Comparison of ENCODE assay signal across 10 mouse cellular contexts in the genomic region with DNA sequence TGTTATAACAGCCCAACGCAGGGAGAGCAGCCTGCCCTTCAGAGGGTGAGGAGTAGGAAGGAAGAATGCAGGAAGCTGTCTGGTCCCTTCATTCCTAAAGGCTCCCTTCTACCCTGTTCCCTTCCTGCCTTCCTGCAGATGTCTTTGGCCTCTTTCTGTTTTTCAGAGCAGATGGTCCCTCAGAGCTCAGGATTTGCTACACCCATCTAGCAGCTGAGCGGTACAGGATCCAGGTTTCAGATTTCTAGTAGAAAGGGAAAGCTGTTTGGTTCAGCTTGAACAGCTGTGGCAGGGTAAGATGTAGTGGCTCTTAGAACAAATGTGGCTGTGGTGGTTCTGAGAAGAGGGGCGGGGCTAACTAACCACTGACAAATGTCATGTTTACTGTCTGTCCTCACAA.
DNase-seq lines count a peak whose midpoint lies in the region; ATAC-seq and TF ChIP-seq lines count a peak whose summit lies in the region.
"Had no signal": no experiment of that assay in that cellular context is flagged by ENCODE, and none has a peak within 500 bp of the region (broad histone marks: within the 10 kb centered on the region; RNA-seq: fewer than 3 reads in every experiment).

No protein-coding gene starts in this region.

- no peak overlapping the region for H3K4me3 ChIP-seq in midbrain, postnatal 0 days (ENCODE audit: low read depth, low read length)
- H3K4me3 ChIP-seq in midbrain, embryonic 14.5 days (replicated peaks; ENCODE audit: low read depth, low read length) = no peak overlapping the region
- no peak overlapping the region for H3K4me3 ChIP-seq in hindbrain, embryonic 14.5 days (replicated peaks; ENCODE audit: low read length)
- no peak overlapping the region for H3K4me3 ChIP-seq in neural tube, embryonic 15.5 days (replicated peaks)
- H3K4me3 ChIP-seq: heart, embryonic 15.5 days had no signal

- no peak overlapping the region for H3K27ac ChIP-seq in midbrain, postnatal 0 days (ENCODE audit: low read depth, low read length)
- H3K27ac ChIP-seq in midbrain, embryonic 14.5 days (replicated peaks; ENCODE audit: low read depth, low read length) = no peak overlapping the region
- 0 out of 2 replicates have a peak overlapping the region, but pooled peaks have one; percentile 4 for H3K27ac ChIP-seq in hindbrain, embryonic 14.5 days
- H3K27ac ChIP-seq in neural tube, embryonic 15.5 days (replicated peaks) = peak overlapping the region; percentile 37; the same call in 1 of the 2 replicates
- H3K27ac ChIP-seq: heart, embryonic 15.5 days; liver, embryonic 14.5 days had no signal

- H3K9ac ChIP-seq in midbrain, postnatal 0 days (replicated peaks; ENCODE audit: low read length, poor library complexity, severe bottlenecking) = no peak overlapping the region
- no peak overlapping the region for H3K9ac ChIP-seq in midbrain, embryonic 14.5 days (replicated peaks; ENCODE audit: low read length)
- H3K9ac ChIP-seq in hindbrain, embryonic 14.5 days = no peak overlapping the region
- H3K9ac ChIP-seq in neural tube, embryonic 15.5 days (replicated peaks) = no peak overlapping the region
- H3K9ac ChIP-seq: heart, embryonic 15.5 days; liver, embryonic 14.5 days had no signal

- DNase-seq in gastrocnemius, adult 18-20 months (ENCODE audit: low spot score) = peak; percentile 9
- DNase-seq in gastrocnemius, adult 8-10 months (ENCODE audit: low spot score in 2 of 2) = no peak
- DNase-seq in midbrain, postnatal 0 days (ENCODE audit: low spot score) = peak; percentile 33
- no peak for DNase-seq in midbrain, embryonic 14.5 days
- DNase-seq in hindbrain, embryonic 14.5 days (ENCODE audit: low spot score) = no peak
- no peak for DNase-seq in cerebellum, adult 11-12 months
- DNase-seq in thymus, postnatal 25 days = no peak

- WGBS in midbrain, postnatal 0 days = 71% methylated on average over 3 of the region's 3 CpGs
- 77% methylated on average over 3 of the region's 3 CpGs for WGBS in midbrain, embryonic 14.5 days
- 69% methylated on average over 3 of the region's 3 CpGs for WGBS in hindbrain, embryonic 14.5 days
- WGBS in neural tube, embryonic 15.5 days = 70% methylated on average over 3 of the region's 3 CpGs

- H3K27me3 ChIP-seq in midbrain, postnatal 0 days (ENCODE audit: insufficient read depth, low read length) = no peaks in the 10 kb centered on the region
- H3K27me3 ChIP-seq in midbrain, embryonic 14.5 days (ENCODE audit: control insufficient read depth, insufficient read depth, low read length) = no peaks in the 10 kb centered on the region
- H3K27me3 ChIP-seq in hindbrain, embryonic 14.5 days (ENCODE audit: control insufficient read depth, insufficient read depth, low read length) = no peaks in the 10 kb centered on the region
- no peaks in the 10 kb centered on the region for H3K27me3 ChIP-seq in neural tube, embryonic 15.5 days (replicated peaks)
- H3K27me3 ChIP-seq: heart, embryonic 15.5 days had no signal

- no peaks in the 10 kb centered on the region for H3K4me1 ChIP-seq in midbrain, postnatal 0 days (ENCODE audit: insufficient read depth, low read length)
- peaks cover 3% of the 10 kb centered on the region for H3K4me1 ChIP-seq in midbrain, embryonic 14.5 days (ENCODE audit: control insufficient read depth, insufficient read depth, low read length)
- peaks cover 14% of the 10 kb centered on the region for H3K4me1 ChIP-seq in hindbrain, embryonic 14.5 days (replicated peaks; ENCODE audit: control insufficient read depth, insufficient read depth, low read length)
- peaks cover 14% of the 10 kb centered on the region for H3K4me1 ChIP-seq in neural tube, embryonic 15.5 days
- H3K4me1 ChIP-seq: heart, embryonic 15.5 days had no signal

- no peak overlapping the region for H3K4me2 ChIP-seq in midbrain, postnatal 0 days (ENCODE audit: low read depth, low read length, poor library complexity, severe bottlenecking)
- no peak overlapping the region for H3K4me2 ChIP-seq in midbrain, embryonic 14.5 days (ENCODE audit: low read length)
- H3K4me2 ChIP-seq in hindbrain, embryonic 14.5 days (replicated peaks) = no peak overlapping the region
- H3K4me2 ChIP-seq in neural tube, embryonic 15.5 days = no peak overlapping the region
- H3K4me2 ChIP-seq: heart, embryonic 15.5 days had no signal

- H3K36me3 ChIP-seq in midbrain, postnatal 0 days (ENCODE audit: insufficient read depth, low read length) = no peaks in the 10 kb centered on the region
- no peaks in the 10 kb centered on the region for H3K36me3 ChIP-seq in midbrain, embryonic 14.5 days (ENCODE audit: control insufficient read depth, insufficient read depth, low read length)
- H3K36me3 ChIP-seq in hindbrain, embryonic 14.5 days (replicated peaks; ENCODE audit: control insufficient read depth, insufficient read depth) = no peaks in the 10 kb centered on the region
- no peaks in the 10 kb centered on the region for H3K36me3 ChIP-seq in neural tube, embryonic 15.5 days
- H3K36me3 ChIP-seq: heart, embryonic 15.5 days had no signal

- no peak for TF ChIP-seq CTCF in midbrain, postnatal 0 days (IDR thresholded peaks at IDR 0.05)

- ATAC-seq in midbrain, postnatal 0 days (ENCODE audit: low FRiP score) = no peak
- no peak for ATAC-seq in midbrain, embryonic 14.5 days (ENCODE audit: low FRiP score, low TSS enrichment)
- ATAC-seq in hindbrain, embryonic 14.5 days (ENCODE audit: low FRiP score) = no peak
- ATAC-seq in neural tube, embryonic 15.5 days (ENCODE audit: low FRiP score) = no peak

- H3K9me3 ChIP-seq in midbrain, postnatal 0 days (ENCODE audit: low read length) = no peaks in the 10 kb centered on the region
- H3K9me3 ChIP-seq in midbrain, embryonic 14.5 days (ENCODE audit: control insufficient read depth, low read length) = no peaks in the 10 kb centered on the region
- H3K9me3 ChIP-seq in hindbrain, embryonic 14.5 days (ENCODE audit: control insufficient read depth, low read length) = no peaks in the 10 kb centered on the region
- H3K9me3 ChIP-seq in neural tube, embryonic 15.5 days (replicated peaks) = no peaks in the 10 kb centered on the region
- H3K9me3 ChIP-seq: heart, embryonic 15.5 days had no signal

Comparison
In these comparisons a context has a peak if more than half of its experiments do, and no peak if none do; other contexts are left out.
1. DNase-seq: peak in gastrocnemius, adult 18-20 months (single experiment) and midbrain, postnatal 0 days (single experiment); none in gastrocnemius, adult 8-10 months (0 of 2), midbrain, embryonic 14.5 days (single experiment), hindbrain, embryonic 14.5 days (single experiment), cerebellum, adult 11-12 months (single experiment) and thymus, postnatal 25 days (single experiment).
2. H3K27ac ChIP-seq: peak in hindbrain, embryonic 14.5 days (single experiment) and neural tube, embryonic 15.5 days (single experiment); none in midbrain, postnatal 0 days (single experiment) and midbrain, embryonic 14.5 days (single experiment).